Mouse (Mus musculus) left cerebral cortex, postnatal 14 days (tissue): ENCODE measurements around the gene Rmi1. TPM values are rescaled to one million over a fixed set of nuclear protein-coding genes. Genes with fewer than 3 reads are reported as not detected.
"Not testable (repeated sequence)": the region's sequence is repeated elsewhere in the genome, so short reads cannot be mapped to it uniquely, and the experiment has no call there.

ENCODE experiments used
- DNase-seq, 2 experiments: peaks; one replicate each; pipeline ENCODE4 v3.0.0; 2021 to 2022; ENCODE audit warnings: low spot score in 2 of 2, mixed read lengths in 1 of 2
- intact Hi-C: fragments of 180-260 bp; cut with DNase I; formaldehyde crosslinking; loops from one replicate; pipeline ENCODE4 v1.15.1; 2025
- total RNA-seq, 2 experiments: library from RNA; stranded (reverse); gene quantifications; 2 replicates each; pipeline ENCODE4 v1.2.3; 2021

Gene Rmi1
- total RNA-seq, 2 experiments from 2014 or later = 12.8 to 13.0 TPM

DNA sequence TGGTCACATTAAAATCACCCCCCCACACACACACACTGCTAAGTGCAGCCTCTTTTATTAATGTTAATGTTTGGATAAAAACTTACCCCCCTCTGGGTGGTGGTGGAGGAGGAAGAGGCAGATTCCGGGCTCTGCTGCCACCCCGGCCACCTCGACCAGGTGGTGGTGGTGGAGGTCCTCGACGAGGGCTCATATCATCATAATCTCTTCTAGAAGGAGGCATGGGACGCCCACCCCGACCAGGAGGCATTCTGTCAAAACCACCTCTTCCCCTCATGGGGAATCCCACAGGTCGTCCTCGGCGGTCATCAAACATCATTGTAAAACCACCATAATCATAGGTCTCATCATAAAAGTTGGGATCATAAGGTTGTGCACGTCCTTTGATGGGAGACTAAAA is 7.7 kb upstream of the Rmi1 start:
- intact Hi-C loops, DNase-seq: not testable (repeated sequence)

DNA sequence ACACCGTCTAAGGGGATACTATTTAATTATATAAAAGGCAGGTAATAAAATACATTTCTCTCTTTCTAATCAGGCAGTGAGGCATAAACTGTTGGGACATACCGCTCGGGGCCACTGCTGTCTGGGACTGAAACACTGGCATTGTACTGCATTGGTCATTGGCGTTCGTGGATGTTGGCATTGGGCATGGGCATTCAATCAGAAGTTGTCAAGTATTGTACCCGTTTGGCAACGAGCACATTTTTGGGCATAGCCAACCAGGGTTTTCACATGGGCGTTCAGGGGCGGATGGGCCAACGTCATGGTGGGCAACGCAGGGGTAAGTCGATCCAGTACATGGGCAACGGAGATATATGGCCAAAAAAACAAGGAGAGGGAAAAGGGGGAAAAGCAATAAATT is 4.4 kb upstream of the Rmi1 start:
- intact Hi-C loops = no loop called here
- DNase-seq = no peak

DNA sequence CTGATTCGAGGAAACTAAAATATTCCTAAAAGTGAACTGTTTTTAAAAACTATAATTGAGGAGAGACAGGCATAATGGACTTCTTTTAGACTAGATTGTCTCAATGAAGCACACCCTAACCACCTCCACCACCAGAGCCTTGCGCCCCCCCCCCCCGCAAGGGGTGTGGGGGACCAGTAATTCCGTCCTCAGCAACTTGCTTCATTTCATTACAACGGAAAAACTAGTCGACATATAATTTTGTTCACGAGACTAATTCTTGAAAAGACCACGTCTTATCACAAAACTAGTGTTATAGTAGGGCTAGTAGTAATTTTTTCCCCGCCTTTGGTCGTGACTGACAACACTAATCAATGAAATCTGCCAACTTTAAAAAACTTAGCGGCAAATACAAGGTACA is 1.5 kb upstream of the Rmi1 start:
- DNase-seq = no peak
- intact Hi-C loops = loop anchor here (5.0 kb wide), 3 partner anchors 122 to 187 kb away; no protein-coding TSS in a partner anchor

DNA sequence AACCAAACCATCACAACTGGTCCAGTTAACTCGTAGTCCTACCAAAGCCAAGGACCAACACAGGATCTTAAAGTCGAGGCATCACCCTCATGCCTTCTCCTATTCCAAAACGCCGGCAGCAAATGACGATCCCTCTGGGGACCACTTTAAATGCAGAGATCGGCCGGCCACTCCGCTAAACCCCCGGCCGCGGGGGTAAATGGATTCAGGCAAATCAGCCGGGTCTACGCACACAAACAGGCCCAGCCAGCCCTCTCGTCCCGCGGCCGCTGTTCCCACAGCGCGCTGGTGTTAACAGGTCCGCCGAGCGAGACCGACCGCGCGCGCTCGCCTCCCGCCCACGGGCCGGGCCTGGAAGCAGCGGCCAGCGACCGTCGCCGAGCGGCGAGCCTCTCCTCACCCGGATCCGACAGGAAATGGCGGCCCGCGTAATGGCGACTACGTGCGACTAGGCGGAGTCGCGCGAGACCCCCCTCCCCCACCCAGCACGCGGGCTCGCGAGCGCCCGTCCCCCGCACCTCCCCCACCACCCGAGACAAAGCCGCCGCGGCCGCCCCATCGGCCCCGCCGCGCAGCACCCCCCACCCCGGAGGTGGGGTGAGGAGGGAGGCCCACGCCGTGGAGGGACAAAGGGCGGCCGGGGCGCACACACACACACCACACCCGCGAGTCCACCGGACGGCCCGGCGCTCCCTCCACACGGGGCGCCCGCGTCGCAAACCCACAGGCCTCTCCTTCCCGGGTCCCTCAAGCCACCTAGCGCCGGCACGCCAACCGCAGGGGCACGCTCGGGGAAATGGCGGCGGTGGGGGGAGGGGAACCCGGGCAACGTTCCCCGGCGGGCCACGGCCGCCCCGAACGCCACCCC is 679 bp upstream of the Rmi1 start:
- intact Hi-C loops = loop anchor here (5.0 kb wide), 3 partner anchors 121 to 186 kb away; no protein-coding TSS in a partner anchor
- DNase-seq = peak; percentile 73 to 74

DNA sequence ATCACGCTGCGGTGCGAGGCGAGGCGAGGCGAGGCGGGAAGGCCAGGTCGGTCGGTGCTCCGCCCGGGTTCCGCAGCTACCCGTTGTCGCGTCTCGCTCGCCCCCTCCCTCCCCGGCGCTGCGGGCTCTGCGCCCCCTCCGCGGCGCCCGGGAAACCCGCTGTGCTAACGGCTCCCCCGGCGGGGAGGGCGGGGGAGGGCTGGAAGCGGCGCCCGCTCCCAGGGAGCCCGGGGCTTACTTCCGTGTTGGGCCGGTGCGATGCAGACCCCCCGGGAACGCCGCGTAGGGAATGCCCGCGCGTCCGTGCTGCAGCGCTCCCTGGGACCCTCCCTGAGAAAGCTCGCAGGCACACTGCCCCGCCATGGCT is 679 bp downstream of the Rmi1 start:
- DNase-seq = no peak
- intact Hi-C loops = loop anchor here (5.0 kb wide), 3 partner anchors 120 to 185 kb away; no protein-coding TSS in a partner anchor

DNA sequence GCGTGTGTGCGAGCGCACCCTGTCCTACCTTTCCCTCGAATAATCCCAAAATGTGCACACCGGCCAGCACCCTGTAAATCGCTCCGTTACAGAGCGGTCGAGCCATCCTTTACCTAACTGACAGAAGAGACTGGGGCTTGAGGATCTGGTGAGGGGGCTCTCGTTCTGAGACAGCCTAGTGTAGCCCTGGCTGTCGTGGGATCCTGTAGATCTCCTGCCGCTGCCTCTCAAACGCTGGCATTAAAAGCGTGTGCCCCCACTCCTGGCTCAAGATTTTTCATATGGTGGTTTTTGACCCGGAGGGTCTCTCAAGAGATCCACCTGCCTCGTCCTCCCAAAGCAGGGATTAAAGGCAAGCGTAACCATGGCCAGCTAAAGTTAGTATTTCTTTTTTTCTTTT is 1.2 kb downstream of the Rmi1 start, which contains the start of gene Hnrnpk:
Gene Hnrnpk (minus strand): TSS at position 101 of the 400 bp plus-strand sequence.
- intact Hi-C loops = loop anchor here (5.0 kb wide), 3 partner anchors 119 to 184 kb away; no protein-coding TSS in a partner anchor
- DNase-seq = not testable (repeated sequence)

DNA sequence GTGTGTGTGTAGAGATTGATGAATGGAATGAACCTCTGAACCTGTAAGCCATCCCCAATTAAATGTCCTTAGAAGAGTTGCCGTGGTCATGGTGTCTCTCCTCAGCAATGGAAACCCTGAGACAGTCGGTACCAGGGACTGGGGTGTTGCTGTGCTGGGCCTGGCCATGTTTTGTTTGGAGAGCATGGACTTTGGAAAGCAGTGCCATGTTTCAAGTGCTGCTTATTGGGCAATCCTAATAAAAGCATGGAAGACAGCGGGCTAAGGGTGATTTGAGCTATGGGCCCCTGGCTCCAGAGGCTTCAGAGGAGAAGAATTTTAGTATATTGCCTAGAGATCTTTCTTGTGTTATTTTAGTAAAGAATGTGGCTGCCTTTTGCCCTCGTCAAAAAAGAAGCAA is 9.0 kb downstream of the Rmi1 start:
- no peak for DNase-seq
- intact Hi-C loops = no loop called here

DNA sequence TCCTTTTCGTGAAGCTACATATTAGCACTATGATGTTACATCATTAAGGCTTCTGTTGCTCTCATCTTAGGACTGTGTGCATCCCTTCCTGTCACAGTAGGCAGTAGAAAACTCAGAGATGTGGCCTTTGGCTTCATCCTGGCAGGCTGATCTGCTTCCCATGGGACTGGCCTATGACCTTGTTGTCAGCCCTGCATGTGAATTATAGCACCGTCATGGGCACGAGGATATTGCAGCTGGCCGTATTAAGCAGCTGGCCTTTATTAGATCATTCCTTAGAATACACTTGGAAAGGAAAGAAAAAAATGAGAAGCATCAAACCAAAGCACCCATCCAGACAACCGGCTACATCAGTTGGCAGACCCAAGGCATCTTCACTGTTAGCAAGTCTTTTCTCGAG is 13.3 kb downstream of the Rmi1 start:
- intact Hi-C loops = no loop called here
- DNase-seq = no peak

DNA sequence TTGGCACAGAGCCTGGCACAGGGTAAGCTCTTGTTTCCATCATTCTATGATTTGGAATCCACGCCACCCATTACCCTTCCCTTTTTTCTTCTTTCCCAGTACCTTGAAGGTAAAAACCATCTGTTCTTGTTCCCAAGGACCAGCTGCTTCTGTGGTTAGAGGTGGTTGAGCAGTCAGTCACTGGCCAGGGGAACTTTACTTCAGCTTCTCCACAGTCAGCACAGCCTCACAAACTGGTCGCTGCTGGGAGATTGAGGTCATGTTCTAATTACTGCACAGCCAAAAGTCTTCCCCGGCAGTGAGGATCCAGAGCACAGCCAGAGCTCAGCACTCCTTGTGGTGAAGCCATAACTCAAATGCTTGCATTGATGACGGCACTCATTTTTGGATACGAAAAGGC is 13.8 kb downstream of the Rmi1 start:
- intact Hi-C loops = no loop called here
- no peak for DNase-seq

DNA sequence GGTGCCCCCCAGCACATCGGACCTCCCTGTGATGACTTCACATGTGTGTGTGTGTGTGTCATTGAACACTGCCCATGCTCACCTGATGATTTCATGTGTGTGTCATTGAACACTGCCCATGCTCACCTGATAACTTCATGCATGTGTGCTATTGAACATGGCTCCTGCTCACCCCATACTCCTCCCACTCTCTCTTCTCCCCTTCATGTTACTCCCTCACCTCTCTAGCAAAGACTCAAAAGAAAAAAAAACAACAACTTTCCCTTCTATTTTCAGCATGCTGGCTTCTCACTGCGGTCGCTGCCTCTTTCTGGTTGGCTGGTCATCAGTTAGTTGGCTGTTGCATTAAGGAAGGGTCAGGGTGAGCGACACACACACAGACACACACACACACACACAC is 16.6 kb downstream of the Rmi1 start:
- intact Hi-C loops = no loop called here
- DNase-seq = no peak

DNA sequence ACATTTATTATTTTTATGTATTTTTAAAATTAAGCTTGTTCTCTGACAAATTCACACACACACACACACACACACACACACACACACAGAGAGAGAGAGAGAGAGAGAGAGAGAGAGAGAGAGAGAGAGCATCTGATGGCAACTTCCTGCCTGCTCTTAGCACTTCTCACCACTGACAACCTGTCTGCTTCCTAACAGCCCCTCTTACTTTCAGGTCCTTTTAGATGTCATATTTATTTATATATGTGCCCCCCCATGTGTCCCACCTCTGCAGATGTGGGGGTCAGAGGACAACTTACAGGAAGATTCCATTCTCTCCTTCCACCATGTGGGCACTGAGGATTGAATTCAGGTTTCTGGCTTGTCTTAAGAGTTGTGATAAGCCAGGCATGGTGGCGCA is 17.2 kb downstream of the Rmi1 start:
- intact Hi-C loops = no loop called here
- DNase-seq = no peak

DNA sequence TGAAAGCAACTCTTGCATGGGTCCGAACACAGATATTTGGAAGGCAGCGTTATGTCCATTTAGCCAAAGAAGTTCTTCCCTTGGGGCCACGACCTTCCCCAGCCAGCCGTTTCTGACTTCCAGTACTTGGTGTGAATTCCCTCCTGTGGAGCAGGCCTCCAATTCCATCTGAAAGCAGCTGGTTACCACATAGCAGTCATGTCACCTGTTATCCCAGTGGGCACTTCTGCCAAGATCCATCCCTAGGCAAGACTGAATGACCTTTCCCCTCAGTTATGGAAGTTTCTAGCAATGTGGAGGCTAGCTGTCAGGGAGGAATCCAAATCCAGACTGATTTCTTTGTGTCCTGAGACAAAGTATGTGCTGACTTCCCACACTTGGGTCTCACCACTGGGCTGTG is 19.0 kb downstream of the Rmi1 start:
- no peak for DNase-seq
- intact Hi-C loops = no loop called here

DNA sequence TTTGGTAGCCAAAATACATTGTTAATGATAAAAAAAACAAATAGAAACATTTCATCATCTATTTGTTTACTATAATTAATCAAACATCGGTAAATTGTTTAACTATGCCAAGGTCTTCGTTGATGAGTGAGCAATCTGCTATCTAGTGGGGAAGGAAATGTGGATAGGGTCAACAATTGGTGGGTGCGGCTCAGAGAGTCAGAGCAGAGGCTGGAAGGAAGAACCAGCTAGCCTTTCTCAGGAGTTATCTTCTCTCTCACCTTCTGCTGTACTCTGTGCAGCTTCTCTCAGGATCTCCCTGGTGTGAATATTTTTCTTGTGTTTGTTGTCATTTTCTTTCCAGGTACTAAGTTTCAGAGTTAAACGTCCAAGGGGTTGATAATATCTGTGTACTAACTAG is 20.2 kb downstream of the Rmi1 start:
- intact Hi-C loops = no loop called here
- no peak for DNase-seq

DNA sequence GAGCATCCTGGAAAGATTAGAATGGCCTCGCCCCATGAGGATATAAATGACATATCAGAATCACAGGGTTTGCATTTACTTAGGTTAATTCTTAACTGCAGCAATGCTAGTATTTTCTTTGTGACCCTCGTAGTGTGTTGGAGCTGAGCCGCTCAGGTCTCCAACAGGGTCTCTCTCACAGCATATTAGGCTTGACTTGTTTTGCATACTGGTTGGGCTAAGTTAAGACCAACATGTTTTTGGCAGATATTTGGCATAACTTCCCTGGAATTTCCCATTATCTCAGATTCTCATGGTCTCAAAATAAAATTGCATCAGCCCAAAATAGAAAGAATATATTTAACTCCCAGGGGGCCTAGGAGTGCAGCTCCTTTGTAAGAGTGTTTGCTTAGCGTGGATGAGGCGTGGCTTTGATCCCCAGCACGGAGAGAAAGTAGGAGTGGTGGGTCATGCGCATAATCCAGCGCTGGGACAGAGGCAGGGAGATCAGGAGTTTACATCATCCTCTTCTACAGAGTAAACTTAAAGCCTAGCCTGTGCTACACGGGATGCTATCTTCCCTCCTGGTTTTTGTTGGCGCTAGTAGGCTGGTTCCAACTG is 21.1 kb downstream of the Rmi1 start:
- DNase-seq = no peak
- intact Hi-C loops = no loop called here

DNA sequence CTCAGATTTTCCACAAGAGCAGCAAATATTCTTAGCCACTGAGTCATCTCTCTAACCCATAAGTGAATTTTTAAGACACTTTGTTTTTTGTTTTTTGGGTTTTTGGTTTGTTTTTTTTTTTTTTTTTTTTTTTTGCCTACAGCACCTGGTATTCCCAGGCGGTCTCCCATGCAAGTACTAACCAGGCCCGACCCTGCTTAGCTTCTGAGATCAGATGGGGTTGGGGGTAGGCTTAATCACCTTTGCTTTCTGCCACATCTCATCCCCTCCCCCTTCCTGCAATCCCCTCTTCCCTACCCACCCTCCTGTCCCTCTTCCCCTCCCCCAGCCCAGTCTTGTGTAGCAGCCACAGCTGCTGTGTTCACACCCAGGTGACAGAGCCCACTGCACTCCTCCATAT is 37.7 kb downstream of the Rmi1 start:
- intact Hi-C loops = no loop called here
- no peak for DNase-seq

DNA sequence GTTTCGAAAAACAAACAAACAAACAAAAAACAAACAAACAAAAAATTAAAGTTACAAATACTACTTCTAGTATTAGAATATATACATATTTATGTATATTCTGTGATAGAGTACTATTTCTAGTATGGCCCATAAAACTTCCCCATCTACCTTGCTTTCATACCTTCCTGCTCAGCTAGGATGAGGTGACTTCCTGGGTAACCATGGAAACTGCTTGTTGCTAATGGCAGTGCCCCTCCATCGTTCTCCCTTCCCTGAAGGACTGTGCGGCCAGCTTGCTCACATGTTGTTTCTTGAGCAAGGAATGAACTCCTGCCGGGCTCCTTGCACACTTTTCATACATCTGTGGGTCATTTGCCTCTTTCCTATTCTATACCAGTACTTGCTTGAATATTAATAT is 41.3 kb downstream of the Rmi1 start:
- intact Hi-C loops = no loop called here
- no peak for DNase-seq

DNA sequence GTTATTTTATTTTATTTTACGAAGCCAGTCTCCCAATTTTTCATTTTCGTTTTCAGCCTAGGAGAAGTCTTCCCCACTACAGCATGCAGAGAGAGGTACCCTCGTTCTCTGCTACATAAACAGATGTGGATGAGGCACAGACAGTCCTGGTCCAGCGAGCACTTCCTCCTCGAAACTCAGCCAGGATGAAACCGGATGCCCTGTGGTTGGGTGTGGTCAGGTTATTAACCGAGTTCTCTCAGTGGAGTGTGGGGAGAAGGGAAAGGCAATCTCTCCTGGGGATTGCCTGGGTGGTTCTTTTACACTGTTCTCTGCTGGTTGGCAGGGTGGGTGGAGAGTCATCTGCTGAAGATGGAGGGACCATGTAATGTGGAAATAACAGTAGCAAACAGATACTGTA is 41.7 kb downstream of the Rmi1 start:
- intact Hi-C loops = no loop called here
- no peak for DNase-seq

DNA sequence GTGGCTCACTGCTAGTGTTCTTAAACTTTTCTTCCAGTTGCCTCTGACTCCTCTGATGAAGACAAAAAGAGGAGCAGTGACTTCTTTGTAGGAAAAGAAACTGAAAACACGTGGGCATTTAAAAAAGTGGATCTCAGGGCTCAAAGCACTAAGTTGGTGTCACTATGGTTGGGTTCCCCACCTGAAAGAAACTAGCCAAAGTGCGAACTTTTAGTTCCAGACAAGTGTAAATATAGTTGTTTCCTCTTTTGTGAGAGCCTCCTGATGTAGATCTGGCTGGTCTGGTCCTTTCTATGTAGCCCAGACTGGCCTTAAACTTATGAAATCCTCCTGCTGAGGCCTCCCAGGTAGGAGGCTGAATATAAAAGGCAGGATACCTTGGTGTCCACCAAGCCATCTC is 44.5 kb downstream of the Rmi1 start:
- intact Hi-C loops = no loop called here

DNA sequence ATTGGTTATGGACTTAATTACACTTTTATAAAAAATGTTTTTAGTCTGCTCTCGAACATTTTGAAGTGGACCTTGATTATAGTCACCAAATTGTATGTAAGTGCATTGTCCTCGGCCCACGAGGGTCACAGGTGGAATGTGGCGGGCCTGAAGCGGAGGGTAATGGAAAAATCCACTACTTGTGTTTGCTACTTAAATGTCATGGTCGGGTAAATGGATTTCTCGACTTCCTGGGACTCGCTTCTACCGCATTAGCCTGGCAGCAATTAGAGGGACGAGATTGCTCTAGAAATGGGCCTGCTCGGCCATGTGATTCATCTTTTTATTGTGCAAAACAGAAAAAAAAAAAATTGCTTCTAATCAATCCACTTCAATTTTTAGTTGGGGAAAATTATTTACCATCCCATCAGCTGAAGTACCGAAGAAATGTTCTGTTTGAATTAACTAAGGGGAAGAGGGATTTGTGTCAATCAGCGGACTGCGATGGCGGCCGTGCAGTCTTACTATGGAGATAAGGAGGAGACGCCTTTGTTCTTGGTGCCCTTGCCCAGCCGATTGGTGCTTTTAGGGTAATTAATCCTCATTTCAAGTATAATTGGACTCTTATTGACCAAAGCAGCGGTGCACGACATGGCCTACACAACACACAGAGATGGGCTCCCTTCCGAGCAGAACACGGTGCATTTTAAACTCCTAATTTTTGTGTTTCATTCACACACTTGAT is 48.6 kb downstream of the Rmi1 start:
- DNase-seq = no peak
- intact Hi-C loops = no loop called here

More for the DNA sequence above, 44.5 kb downstream of the Rmi1 start:
- DNase-seq = no peak

DNA sequence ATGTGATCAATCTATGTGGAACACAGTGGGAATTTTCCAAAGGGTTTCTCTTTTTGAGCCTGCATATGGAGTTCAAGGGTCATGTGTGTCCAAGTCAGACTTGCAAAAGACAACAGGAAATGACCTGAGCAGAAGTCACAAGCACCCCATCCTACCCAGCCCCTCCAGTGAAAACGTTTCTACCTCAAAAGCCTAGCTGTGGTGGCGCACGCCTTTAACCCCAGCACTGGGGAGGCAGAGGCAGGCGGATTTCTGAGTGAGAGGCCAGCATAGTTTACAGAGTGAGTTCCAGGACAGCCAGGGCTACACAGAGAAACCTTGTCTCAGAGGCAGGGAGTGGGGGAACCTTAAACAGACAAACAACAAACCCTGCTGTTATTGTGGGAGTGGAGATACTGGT is 50.2 kb downstream of the Rmi1 start:
- intact Hi-C loops = no loop called here
- DNase-seq = no peak
